Mouse (Mus musculus) midbrain, embryonic 13.5 days (tissue): ENCODE data around the gene Ndufs1. TPM values are rescaled to one million over a fixed set of nuclear protein-coding genes. Genes with fewer than 3 reads are reported as not detected.
"Not testable (repeated sequence)": the region's sequence is repeated elsewhere in the genome, so short reads cannot be mapped to it uniquely, and the experiment has no call there.

Source experiments
- ATAC-seq: fragments of 200-750 bp; cut with Nextera tagmentation; 2 replicates; pipeline ENCODE4 v1.8.0; 2017; ENCODE audit warnings: mild to moderate bottlenecking, moderate TSS enrichment, moderate library complexity
- H3K27ac ChIP-seq: fragments of 300-500 bp; sonication (generic); 2 replicates; pipeline ENCODE4 v1.5.1; 2015; ENCODE audit warnings: inconsistent platforms, mild to moderate bottlenecking, moderate library complexity
- H3K27me3 ChIP-seq: fragments of 300-500 bp; sonication (generic); 2 replicates; pipeline ENCODE4 v1.6.1; 2015; ENCODE audit warnings: mild to moderate bottlenecking, inconsistent platforms
- H3K36me3 ChIP-seq: fragments of 300-500 bp; sonication (generic); 2 replicates; pipeline ENCODE4 v1.6.1; 2015; ENCODE audit warnings: mild to moderate bottlenecking, inconsistent platforms
- H3K4me1 ChIP-seq: fragments of 300-500 bp; sonication (generic); replicated peaks from 2 replicates; pipeline ENCODE4 v1.6.1; 2015; ENCODE audit warnings: inconsistent platforms
- H3K4me2 ChIP-seq: fragments of 300-500 bp; sonication (generic); replicated peaks from 2 replicates; pipeline ENCODE4 v1.6.1; 2015; ENCODE audit warnings: moderate library complexity, mild to moderate bottlenecking, inconsistent platforms
- H3K4me3 ChIP-seq: fragments of 300-500 bp; sonication (generic); replicated peaks from 2 replicates; pipeline ENCODE4 v1.5.1; 2015; ENCODE audit warnings: mild to moderate bottlenecking, inconsistent platforms
- H3K9ac ChIP-seq: fragments of 300-500 bp; sonication (generic); replicated peaks from 2 replicates; pipeline ENCODE4 v1.6.1; 2015; ENCODE audit warnings: mild to moderate bottlenecking, inconsistent platforms
- H3K9me3 ChIP-seq: fragments of 300-500 bp; sonication (generic); 2 replicates; pipeline ENCODE4 v1.6.1; 2016; ENCODE audit warnings: mild to moderate bottlenecking, inconsistent platforms
- WGBS: fragments of 180-500 bp; shearing (Covaris S2); methylation state at CpG from one replicate; pipeline ENCODE4 v1.1.7; 2015; 5-methylcytosine and 5-hydroxymethylcytosine counted together
- polyA plus RNA-seq: library from polyadenylated mRNA; unstranded; fragments of >200 nt; fragmentation: Nextera tagmentation; extraction: Ambion mirVana; gene quantifications from 2 replicates; pipeline ENCODE4 v1.2.1, GENCODE M21; 2015

Gene Ndufs1
- polyA plus RNA-seq, 1 experiment from 2014 or later = 134 TPM

DNA sequence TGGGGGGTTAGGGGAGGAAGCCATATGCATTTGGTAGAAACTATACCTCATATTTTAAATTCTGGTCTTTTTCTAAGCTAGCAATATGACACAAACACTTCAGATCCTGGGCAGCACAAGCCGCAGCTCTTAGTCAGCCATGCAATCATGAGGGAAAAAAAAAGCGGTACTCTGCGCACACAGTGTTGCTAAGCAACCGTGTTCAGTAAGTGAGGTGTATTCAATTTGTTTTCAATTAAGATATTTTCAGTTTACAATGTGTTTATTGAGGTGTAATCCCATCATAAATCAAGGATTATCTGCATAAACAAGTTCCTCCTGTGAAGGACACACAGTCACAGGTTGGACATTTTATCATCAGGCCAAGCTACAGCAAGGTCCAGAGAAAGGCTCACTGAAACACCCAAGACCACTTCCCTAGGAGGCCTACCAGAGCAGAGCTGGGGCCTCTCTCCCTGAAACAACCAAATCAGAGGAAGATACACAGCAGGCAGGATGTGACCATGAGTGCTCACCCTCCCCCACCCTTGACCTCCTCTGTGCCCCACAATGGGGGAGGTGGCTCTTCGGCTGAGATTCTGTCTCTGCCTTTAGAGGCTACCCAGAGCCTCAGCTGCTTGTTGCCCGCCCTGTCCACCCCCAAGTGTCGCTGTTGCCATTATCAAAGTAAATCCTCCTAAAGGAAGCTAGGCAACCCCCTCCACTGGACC lies 27.5 kb upstream of the Ndufs1 start:
- Histone ChIP-seq H3K27ac (peak overlapping the region; percentile 89), H3K27me3 (no peaks in the 10 kb centered on the region), H3K4me3 (no peak overlapping the region), H3K9ac (no peak overlapping the region; the same call in 1 of the 2 replicates), H3K4me2 (0 out of 2 replicates have a peak overlapping the region, but pooled peaks have one; percentile 11), H3K9me3 (0 out of 2 replicates have a peak, but pooled peaks cover 8% of the 10 kb centered on the region), H3K4me1 (peaks cover 26% of the 10 kb centered on the region), H3K36me3 (0 out of 2 replicates have a peak, but pooled peaks cover 5% of the 10 kb centered on the region)
- 3% methylated on average over 7 of the region's 7 CpGs for WGBS
- ATAC-seq = peak; percentile 88

DNA sequence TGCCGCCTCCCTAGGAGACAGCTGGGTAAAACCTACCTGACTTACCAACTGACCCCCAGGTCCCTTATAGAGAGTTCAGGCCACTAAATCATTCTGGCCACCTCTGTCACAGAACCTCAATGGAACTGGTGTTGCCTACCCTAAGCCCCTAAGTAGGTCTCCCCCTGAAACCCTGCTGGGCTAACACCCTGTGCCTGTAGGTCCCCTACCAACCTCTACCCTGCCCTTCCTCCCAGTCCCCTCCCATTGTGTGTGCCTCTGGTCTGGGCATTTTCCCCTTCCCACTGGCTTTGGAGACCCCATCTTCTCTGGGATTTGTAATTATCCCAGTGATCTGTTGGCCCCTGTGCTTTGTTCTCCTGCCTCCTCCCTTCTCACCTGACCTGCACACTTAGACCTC lies 26.8 kb upstream of the Ndufs1 start:
- Histone ChIP-seq H3K4me1 (peaks cover 26% of the 10 kb centered on the region), H3K4me2 (no peak overlapping the region), H3K27ac (peak overlapping the region; percentile 89), H3K9ac (no peak overlapping the region), H3K9me3 (0 out of 2 replicates have a peak, but pooled peaks cover 8% of the 10 kb centered on the region), H3K36me3 (0 out of 2 replicates have a peak, but pooled peaks cover 5% of the 10 kb centered on the region), H3K27me3 (no peaks in the 10 kb centered on the region), H3K4me3 (no peak overlapping the region)
- peak; percentile 65 for ATAC-seq
- WGBS = 57% methylated on average over 1 of the region's 1 CpGs

DNA sequence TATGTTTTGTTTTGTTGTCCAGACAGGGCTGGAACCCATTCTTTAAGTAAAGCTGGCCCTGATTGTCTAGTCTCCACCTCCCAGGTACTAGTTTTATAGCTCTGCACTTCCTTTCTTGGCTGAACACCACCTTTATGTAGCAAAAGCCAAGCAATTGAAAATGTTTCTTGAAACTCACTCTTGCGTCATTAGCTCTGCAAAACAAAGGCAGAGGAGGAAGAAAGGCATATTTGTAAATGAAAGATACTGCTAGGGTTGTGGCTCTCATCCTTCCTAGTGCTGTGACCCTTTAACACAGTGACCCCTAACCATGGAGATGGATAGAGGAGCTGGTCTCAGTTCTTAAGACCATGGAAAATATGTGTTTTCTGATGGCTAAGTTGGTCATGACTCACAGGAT lies 25.0 kb upstream of the Ndufs1 start:
- Histone ChIP-seq H3K36me3 (0 out of 2 replicates have a peak, but pooled peaks cover 5% of the 10 kb centered on the region), H3K9me3 (0 out of 2 replicates have a peak, but pooled peaks cover 8% of the 10 kb centered on the region), H3K4me2 (no peak overlapping the region), H3K27ac (no peak overlapping the region), H3K27me3 (no peaks in the 10 kb centered on the region), H3K9ac (no peak overlapping the region), H3K4me3 (no peak overlapping the region), H3K4me1 (peaks cover 26% of the 10 kb centered on the region)
- 79% methylated on average over 1 of the region's 1 CpGs for WGBS
- ATAC-seq = no peak

DNA sequence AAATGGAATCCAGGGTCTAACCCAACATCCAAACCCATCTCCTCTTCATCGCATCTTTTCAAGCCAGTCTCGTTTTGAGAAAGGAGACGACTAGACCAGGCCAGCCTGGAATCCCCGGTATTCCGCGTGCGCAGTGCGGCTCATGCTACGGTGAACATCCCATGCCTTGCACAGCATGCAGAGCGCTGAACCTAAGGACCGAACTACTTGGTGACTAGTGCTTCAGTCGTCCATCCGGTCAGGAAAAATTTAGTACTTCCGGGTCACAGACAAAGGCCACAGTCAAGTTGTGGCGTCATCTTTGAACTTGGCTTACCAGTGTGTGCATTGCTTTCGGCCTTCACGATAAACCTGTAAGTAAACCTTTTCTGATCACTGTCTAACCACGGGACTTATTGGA lies 23.7 kb upstream of the Ndufs1 start:
- 96% methylated on average over 18 of the region's 18 CpGs for WGBS

DNA sequence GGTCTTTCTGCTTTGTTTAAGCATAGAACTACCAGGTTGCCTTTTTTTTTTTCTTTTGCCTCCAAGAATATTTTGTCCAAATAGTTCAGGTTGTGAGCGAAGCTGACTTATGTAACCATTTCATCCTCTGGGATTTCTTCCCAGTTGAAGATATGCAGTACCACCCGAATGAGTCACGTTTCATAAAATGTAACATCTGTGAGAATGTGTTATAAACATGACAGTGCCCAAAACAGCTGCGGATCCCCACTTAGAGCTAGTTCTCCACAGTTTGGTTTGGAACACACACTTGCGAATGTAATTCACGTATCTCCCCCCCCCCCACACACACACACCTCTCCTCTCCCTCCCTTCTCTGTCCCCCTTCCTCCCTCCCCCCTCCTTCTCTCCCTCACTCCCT lies 22.8 kb upstream of the Ndufs1 start:
- Histone ChIP-seq H3K4me2 (no peak overlapping the region), H3K27me3 (no peaks in the 10 kb centered on the region), H3K36me3 (0 out of 2 replicates have a peak, but pooled peaks cover 5% of the 10 kb centered on the region), H3K27ac (no peak overlapping the region), H3K4me3 (no peak overlapping the region), H3K4me1 (peaks cover 15% of the 10 kb centered on the region), H3K9ac (no peak overlapping the region), H3K9me3 (0 out of 2 replicates have a peak, but pooled peaks cover 8% of the 10 kb centered on the region)
- no peak for ATAC-seq
- WGBS = 94% methylated on average over 6 of the region's 6 CpGs

More for the DNA sequence above, 23.7 kb upstream of the Ndufs1 start:
- H3K9ac ChIP-seq = no peak overlapping the region
- H3K27me3 ChIP-seq = no peaks in the 10 kb centered on the region
- peaks cover 24% of the 10 kb centered on the region for H3K4me1 ChIP-seq
- H3K36me3 ChIP-seq = 0 out of 2 replicates have a peak, but pooled peaks cover 5% of the 10 kb centered on the region
- 0 out of 2 replicates have a peak, but pooled peaks cover 8% of the 10 kb centered on the region for H3K9me3 ChIP-seq
- H3K27ac ChIP-seq = no peak overlapping the region
- H3K4me2 ChIP-seq = no peak overlapping the region
- H3K4me3 ChIP-seq = no peak overlapping the region
- no peak for ATAC-seq

DNA sequence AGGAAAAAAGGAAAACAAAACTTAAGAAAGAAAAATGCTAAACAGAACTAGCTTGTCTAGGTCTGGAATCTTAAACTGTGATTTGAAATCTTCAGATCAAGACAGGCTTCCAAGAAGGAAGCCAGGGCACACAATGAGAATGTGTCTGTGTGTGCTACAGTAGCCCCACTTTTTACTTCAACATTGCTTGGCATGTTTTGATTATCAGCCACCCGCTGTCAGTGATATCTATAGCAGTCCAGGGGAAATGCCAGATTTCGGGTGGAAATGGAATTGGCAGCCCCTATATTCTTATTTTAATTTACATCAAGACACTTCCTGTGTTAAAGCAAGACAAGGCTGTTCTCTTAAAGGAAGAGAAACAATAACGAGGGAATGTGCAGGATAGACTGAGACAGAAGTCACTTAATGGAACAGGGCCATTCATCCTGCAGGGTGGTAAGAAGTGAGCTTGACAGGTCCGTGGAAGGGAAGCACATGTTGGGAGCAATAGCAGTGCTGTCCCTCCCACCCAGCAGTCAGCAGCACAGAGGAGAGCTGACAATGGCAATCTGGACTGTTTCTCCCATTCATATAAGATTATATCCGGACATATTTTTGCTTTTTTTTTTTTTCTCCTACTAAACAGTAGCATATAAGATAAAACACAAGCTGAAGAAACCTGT lies 19.3 kb upstream of the Ndufs1 start:
- no peaks in the 10 kb centered on the region for H3K27me3 ChIP-seq
- H3K4me1 ChIP-seq = no peaks in the 10 kb centered on the region
- H3K36me3 ChIP-seq = 0 out of 2 replicates have a peak, but pooled peaks cover 5% of the 10 kb centered on the region
- no peak overlapping the region for H3K4me2 ChIP-seq
- ATAC-seq = no peak
- H3K9ac ChIP-seq = no peak overlapping the region
- no peak overlapping the region for H3K27ac ChIP-seq
- 0 out of 2 replicates have a peak, but pooled peaks cover 8% of the 10 kb centered on the region for H3K9me3 ChIP-seq
- 78% methylated on average over 5 of the region's 5 CpGs for WGBS
- no peak overlapping the region for H3K4me3 ChIP-seq

DNA sequence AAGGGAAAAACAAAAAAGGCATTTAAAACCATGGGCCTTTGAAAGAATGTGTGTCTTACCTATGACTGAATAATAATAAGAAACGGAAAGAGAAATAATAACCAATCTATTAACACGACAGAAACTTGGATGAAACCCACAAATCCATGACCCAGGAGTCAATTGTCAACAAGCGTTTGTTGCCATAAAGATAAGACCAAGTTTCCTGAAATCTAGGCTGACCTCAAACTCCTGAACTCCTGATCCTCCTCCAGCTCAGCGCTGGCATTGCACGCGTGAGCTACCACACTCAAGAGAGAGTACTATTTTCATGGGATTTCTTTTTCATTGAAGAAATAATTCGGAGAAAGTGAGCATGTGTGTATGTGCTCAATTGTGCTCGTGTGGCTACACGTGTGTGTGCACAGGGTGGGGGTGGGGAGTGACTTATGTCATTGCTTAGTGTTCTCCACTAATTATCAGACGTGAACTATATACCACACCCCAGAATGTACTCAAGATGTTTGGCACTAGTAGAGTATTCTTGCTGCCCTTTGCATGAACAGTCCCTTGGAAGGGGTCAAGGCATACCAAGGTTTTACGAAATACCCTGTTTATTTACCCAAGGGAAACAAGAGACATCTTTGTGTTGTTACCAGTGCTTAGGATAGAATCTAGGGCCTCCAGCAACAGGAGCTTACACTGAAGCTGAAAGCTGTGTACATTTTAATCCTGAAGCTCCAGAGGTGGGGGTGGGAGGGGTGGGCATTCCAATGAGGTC lies 15.9 kb upstream of the Ndufs1 start:
- H3K9me3 ChIP-seq = no peaks in the 10 kb centered on the region
- no peak overlapping the region for H3K9ac ChIP-seq
- no peak for ATAC-seq
- H3K4me3 ChIP-seq = no peak overlapping the region
- H3K27ac ChIP-seq = no peak overlapping the region
- no peak overlapping the region for H3K4me2 ChIP-seq
- no peaks in the 10 kb centered on the region for H3K36me3 ChIP-seq
- 88% methylated on average over 11 of the region's 11 CpGs for WGBS
- no peaks in the 10 kb centered on the region for H3K4me1 ChIP-seq
- H3K27me3 ChIP-seq = no peaks in the 10 kb centered on the region

DNA sequence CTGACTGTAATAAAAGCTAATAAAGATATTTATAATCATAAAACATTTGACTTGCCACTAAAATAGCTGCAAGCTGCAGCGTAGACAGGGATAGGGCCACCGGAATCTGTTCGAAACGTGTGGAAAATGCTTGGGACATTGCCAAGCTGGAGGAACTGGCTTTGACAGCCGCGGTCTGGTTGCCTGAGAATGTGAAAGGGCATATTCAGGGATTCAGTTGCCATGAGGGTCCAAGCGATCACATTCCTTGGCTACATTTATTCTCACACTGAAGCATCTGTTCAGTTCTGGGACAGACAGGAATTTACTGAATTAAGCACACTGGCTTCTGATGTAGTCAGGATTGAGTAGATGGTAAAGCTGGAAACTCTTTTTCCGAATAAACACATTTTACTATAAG lies 14.2 kb upstream of the Ndufs1 start:
- 85% methylated on average over 8 of the region's 8 CpGs for WGBS
- Histone ChIP-seq H3K36me3 (no peaks in the 10 kb centered on the region), H3K27me3 (no peaks in the 10 kb centered on the region), H3K4me1 (no peaks in the 10 kb centered on the region), H3K4me2 (no peak overlapping the region), H3K4me3 (no peak overlapping the region), H3K9ac (no peak overlapping the region), H3K27ac (no peak overlapping the region), H3K9me3 (no peaks in the 10 kb centered on the region)
- ATAC-seq = no peak

DNA sequence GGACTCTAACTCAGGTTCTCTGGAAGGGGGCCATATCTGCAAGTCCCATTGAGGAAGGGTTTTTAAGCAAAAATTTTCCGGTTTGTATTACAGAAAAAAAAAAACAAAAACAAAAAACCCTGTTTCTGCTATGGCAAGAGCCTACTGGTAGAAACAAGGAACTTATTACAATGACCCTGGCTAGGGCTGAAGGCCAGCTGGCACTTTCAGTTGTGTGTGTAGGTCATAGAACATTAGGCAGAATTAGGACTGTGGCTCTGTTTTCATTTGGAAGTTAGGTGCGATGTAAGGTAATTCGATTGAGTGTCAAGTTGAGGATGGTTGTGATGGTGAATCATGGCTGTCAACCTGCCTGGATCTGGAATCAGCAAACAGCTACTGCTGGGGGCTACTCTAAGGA lies 11.9 kb upstream of the Ndufs1 start:
- WGBS = 93% methylated on average over 3 of the region's 3 CpGs

DNA sequence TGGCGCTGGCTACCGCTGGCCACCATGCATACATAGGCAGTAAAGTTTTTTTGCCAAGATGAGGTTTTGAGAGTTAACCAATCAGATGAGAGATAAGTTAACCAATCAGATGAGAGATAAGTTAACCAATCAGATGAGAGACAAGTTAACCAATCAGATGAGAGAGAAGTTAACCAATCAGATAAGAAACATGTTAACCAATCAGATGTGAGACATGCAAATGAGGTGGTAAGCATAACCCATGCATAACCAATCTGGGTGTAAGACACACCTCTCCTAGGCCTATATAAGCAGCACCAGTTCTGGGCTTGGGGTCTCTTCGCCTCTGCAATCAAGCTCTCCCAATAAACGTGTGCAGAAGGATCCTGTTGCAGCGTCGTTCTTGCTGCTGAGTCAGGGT lies 8.8 kb upstream of the Ndufs1 start:
- not testable (repeated sequence) for H3K9me3 ChIP-seq, ATAC-seq, H3K36me3 ChIP-seq, H3K4me3 ChIP-seq, H3K27me3 ChIP-seq, H3K4me1 ChIP-seq, H3K4me2 ChIP-seq, H3K27ac ChIP-seq, H3K9ac ChIP-seq
- WGBS = 91% methylated on average over 6 of the region's 6 CpGs

More for the DNA sequence above, 11.9 kb upstream of the Ndufs1 start:
- Histone ChIP-seq H3K4me2 (no peak overlapping the region), H3K4me3 (no peak overlapping the region), H3K27me3 (no peaks in the 10 kb centered on the region), H3K9me3 (no peaks in the 10 kb centered on the region), H3K4me1 (no peaks in the 10 kb centered on the region), H3K9ac (no peak overlapping the region), H3K27ac (no peak overlapping the region), H3K36me3 (no peaks in the 10 kb centered on the region)
- ATAC-seq = no peak

DNA sequence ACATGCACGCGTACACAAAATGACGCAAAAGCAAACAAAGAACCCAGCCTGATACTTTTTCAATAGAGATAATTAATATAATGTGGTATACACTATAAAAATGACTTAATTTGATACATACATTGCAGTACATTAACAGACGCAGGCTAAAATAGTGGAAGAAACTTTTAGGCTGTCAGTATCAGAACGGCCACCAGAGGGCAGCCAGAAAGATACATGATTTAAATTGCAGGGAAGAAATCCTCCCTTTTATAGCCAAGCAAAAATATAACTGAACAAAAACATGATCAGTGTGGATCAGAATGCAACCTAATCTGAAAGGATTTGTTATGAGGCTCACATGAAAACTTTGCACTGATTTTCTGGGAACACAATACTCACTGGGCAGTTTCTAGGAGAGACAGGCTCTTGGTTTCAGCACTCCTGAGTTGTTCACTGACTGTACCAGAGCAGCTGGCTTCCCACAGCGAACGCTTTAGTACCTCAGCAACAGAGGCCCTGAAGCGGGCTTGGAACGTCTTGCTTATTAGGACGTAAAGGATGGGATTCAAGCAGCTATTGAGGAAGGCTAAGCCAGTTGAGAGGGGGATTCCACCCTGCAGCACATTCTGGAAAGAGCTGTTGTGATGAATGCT lies 6.1 kb upstream of the Ndufs1 start:
- H3K9me3 ChIP-seq = no peaks in the 10 kb centered on the region
- 60% methylated on average over 10 of the region's 10 CpGs for WGBS
- H3K9ac ChIP-seq = no peak overlapping the region
- H3K36me3 ChIP-seq = peaks cover 22% of the 10 kb centered on the region
- H3K27ac ChIP-seq = peak overlapping the region; percentile 68
- H3K27me3 ChIP-seq = no peaks in the 10 kb centered on the region
- H3K4me3 ChIP-seq = no peak overlapping the region
- H3K4me2 ChIP-seq = no peak overlapping the region
- ATAC-seq = no peak
- peaks cover 12% of the 10 kb centered on the region for H3K4me1 ChIP-seq
